Mouse (Mus musculus) intestine, embryonic 15.5 days (tissue): ENCODE measurements around the gene Trim44. TPM values are rescaled to one million over a fixed set of nuclear protein-coding genes. Genes with fewer than 3 reads are reported as not detected.

Source experiments
- ATAC-seq: fragments of 200-750 bp; cut with Nextera tagmentation; 2 replicates; pipeline ENCODE4 v1.8.0; 2017; ENCODE audit warnings: moderate TSS enrichment, moderate library complexity
- H3K27ac ChIP-seq: fragments of 300-500 bp; sonication (generic); 2 replicates; pipeline ENCODE4 v1.5.1; 2015; ENCODE audit warnings: mild to moderate bottlenecking, inconsistent platforms
- H3K27me3 ChIP-seq: fragments of 300-500 bp; sonication (generic); replicated peaks from 2 replicates; pipeline ENCODE4 v1.6.1; 2015; ENCODE audit warnings: inconsistent platforms
- H3K36me3 ChIP-seq: fragments of 300-500 bp; sonication (generic); 2 replicates; pipeline ENCODE4 v1.6.1; 2015; ENCODE audit warnings: inconsistent platforms
- H3K4me1 ChIP-seq: fragments of 300-500 bp; sonication (generic); replicated peaks from 2 replicates; pipeline ENCODE4 v1.6.1; 2015; ENCODE audit warnings: inconsistent platforms
- H3K4me2 ChIP-seq: fragments of 300-500 bp; sonication (generic); replicated peaks from 2 replicates; pipeline ENCODE4 v1.6.1; 2015; ENCODE audit warnings: mild to moderate bottlenecking, inconsistent platforms
- H3K4me3 ChIP-seq: fragments of 300-500 bp; sonication (generic); replicated peaks from 2 replicates; pipeline ENCODE4 v1.5.1; 2015; ENCODE audit warnings: inconsistent platforms
- H3K9ac ChIP-seq: fragments of 300-500 bp; sonication (generic); 2 replicates; pipeline ENCODE4 v1.6.1; 2015; ENCODE audit warnings: inconsistent platforms
- H3K9me3 ChIP-seq: fragments of 300-500 bp; sonication (generic); 2 replicates; pipeline ENCODE4 v1.6.1; 2016; ENCODE audit warnings: inconsistent platforms
- WGBS: fragments of 180-500 bp; shearing (Covaris S2); methylation state at CpG from one replicate; pipeline ENCODE4 v1.1.7; 2015; 5-methylcytosine and 5-hydroxymethylcytosine counted together
- polyA plus RNA-seq: library from polyadenylated mRNA; unstranded; fragments of >200 nt; fragmentation: Nextera tagmentation; extraction: Ambion mirVana; gene quantifications from 2 replicates; pipeline ENCODE4 v1.2.1, GENCODE M21; 2015

Gene Trim44
- polyA plus RNA-seq, 1 experiment from 2014 or later, result 25.5 TPM

GRCm38 (mm10) chr2:102400605-102401351 lies 6.8 kb downstream of the Trim44 start:
- Histone ChIP-seq H3K27ac (peak overlapping the region; percentile 97), H3K4me1 (0 out of 2 replicates have a peak, but pooled peaks cover 8% of the 10 kb centered on the region), H3K36me3 (no peaks in the 10 kb centered on the region), H3K27me3 (no peaks in the 10 kb centered on the region), H3K9me3 (no peaks in the 10 kb centered on the region), H3K4me3 (peak overlapping the region; percentile 75), H3K4me2 (peak overlapping the region; percentile 90), H3K9ac (peak overlapping the region; percentile 88)
- peak; percentile 96 for ATAC-seq
- under 1% methylated on average over 84 of the region's 94 CpGs for WGBS

- Histone ChIP-seq H3K9ac (peak overlapping the region; percentile 88), H3K4me1 (0 out of 2 replicates have a peak, but pooled peaks cover 8% of the 10 kb centered on the region), H3K27me3 (no peaks in the 10 kb centered on the region), H3K4me3 (peak overlapping the region; percentile 75), H3K4me2 (peak overlapping the region; percentile 90), H3K9me3 (no peaks in the 10 kb centered on the region), H3K36me3 (no peaks in the 10 kb centered on the region), H3K27ac (peak overlapping the region; percentile 97)
- WGBS, result 35% methylated on average over 48 of the region's 48 CpGs
- ATAC-seq, result no peak
Measured at GRCm38 (mm10) chr2:102399864-102400604, 7.6 kb downstream of the Trim44 start.

GRCm38 (mm10) chr2:102396493-102396892 lies 11.1 kb downstream of the Trim44 start:
- Histone ChIP-seq H3K4me3 (no peak overlapping the region), H3K27ac (no peak overlapping the region), H3K9ac (no peak overlapping the region), H3K27me3 (no peaks in the 10 kb centered on the region), H3K36me3 (no peaks in the 10 kb centered on the region), H3K4me2 (no peak overlapping the region), H3K4me1 (0 out of 2 replicates have a peak, but pooled peaks cover 8% of the 10 kb centered on the region), H3K9me3 (no peaks in the 10 kb centered on the region)
- WGBS, result 63% methylated on average over 1 of the region's 1 CpGs
- ATAC-seq, result no peak

GRCm38 (mm10) chr2:102393457-102393856 lies 14.2 kb downstream of the Trim44 start:
- WGBS, result 75% methylated on average over 1 of the region's 1 CpGs
- H3K9ac ChIP-seq, result no peak overlapping the region
- H3K27ac ChIP-seq, result no peak overlapping the region
- no peaks in the 10 kb centered on the region for H3K4me1 ChIP-seq
- H3K4me2 ChIP-seq, result no peak overlapping the region
- H3K4me3 ChIP-seq, result no peak overlapping the region
- no peaks in the 10 kb centered on the region for H3K9me3 ChIP-seq
- ATAC-seq, result no peak
- H3K36me3 ChIP-seq, result no peaks in the 10 kb centered on the region
- no peaks in the 10 kb centered on the region for H3K27me3 ChIP-seq

GRCm38 (mm10) chr2:102385328-102385902 lies 22.2 kb downstream of the Trim44 start:
- H3K9ac ChIP-seq, result no peak overlapping the region
- H3K4me3 ChIP-seq, result no peak overlapping the region
- H3K4me2 ChIP-seq, result no peak overlapping the region
- H3K4me1 ChIP-seq, result peaks cover 13% of the 10 kb centered on the region
- no peak for ATAC-seq
- no peak overlapping the region for H3K27ac ChIP-seq
- no peaks in the 10 kb centered on the region for H3K36me3 ChIP-seq
- no peaks in the 10 kb centered on the region for H3K9me3 ChIP-seq
- H3K27me3 ChIP-seq, result no peaks in the 10 kb centered on the region

GRCm38 (mm10) chr2:102384496-102384895 lies 23.1 kb downstream of the Trim44 start:
- no peaks in the 10 kb centered on the region for H3K27me3 ChIP-seq
- H3K9ac ChIP-seq, result no peak overlapping the region
- peaks cover 13% of the 10 kb centered on the region for H3K4me1 ChIP-seq
- H3K27ac ChIP-seq, result no peak overlapping the region
- no peak overlapping the region for H3K4me2 ChIP-seq
- H3K4me3 ChIP-seq, result no peak overlapping the region
- H3K36me3 ChIP-seq, result no peaks in the 10 kb centered on the region
- H3K9me3 ChIP-seq, result no peaks in the 10 kb centered on the region
- WGBS, result 23% methylated on average over 1 of the region's 1 CpGs
- no peak for ATAC-seq

- WGBS, result 49% methylated on average over 2 of the region's 2 CpGs
- H3K4me2 ChIP-seq, result no peak overlapping the region
- H3K36me3 ChIP-seq, result no peaks in the 10 kb centered on the region
- peaks cover 13% of the 10 kb centered on the region for H3K4me1 ChIP-seq
- no peaks in the 10 kb centered on the region for H3K9me3 ChIP-seq
- H3K27ac ChIP-seq, result no peak overlapping the region
- no peak overlapping the region for H3K9ac ChIP-seq
- H3K4me3 ChIP-seq, result no peak overlapping the region
- no peaks in the 10 kb centered on the region for H3K27me3 ChIP-seq
- no peak for ATAC-seq
Measured at GRCm38 (mm10) chr2:102384057-102384456, 23.6 kb downstream of the Trim44 start.

GRCm38 (mm10) chr2:102383069-102383834 lies 24.4 kb downstream of the Trim44 start:
- Histone ChIP-seq H3K9me3 (no peaks in the 10 kb centered on the region), H3K36me3 (no peaks in the 10 kb centered on the region), H3K4me2 (no peak overlapping the region), H3K27me3 (no peaks in the 10 kb centered on the region), H3K27ac (no peak overlapping the region), H3K4me3 (no peak overlapping the region), H3K4me1 (peaks cover 13% of the 10 kb centered on the region), H3K9ac (no peak overlapping the region)
- no peak for ATAC-seq
- 63% methylated on average over 3 of the region's 3 CpGs for WGBS

GRCm38 (mm10) chr2:102382519-102382918 lies 25.1 kb downstream of the Trim44 start:
- ATAC-seq, result no peak
- H3K9ac ChIP-seq, result no peak overlapping the region
- no peak overlapping the region for H3K4me2 ChIP-seq
- WGBS, result 73% methylated on average over 3 of the region's 3 CpGs
- peaks cover 13% of the 10 kb centered on the region for H3K4me1 ChIP-seq
- no peaks in the 10 kb centered on the region for H3K9me3 ChIP-seq
- H3K36me3 ChIP-seq, result no peaks in the 10 kb centered on the region
- H3K4me3 ChIP-seq, result no peak overlapping the region
- H3K27ac ChIP-seq, result no peak overlapping the region
- no peaks in the 10 kb centered on the region for H3K27me3 ChIP-seq

GRCm38 (mm10) chr2:102380581-102380980 lies 27.0 kb downstream of the Trim44 start:
- H3K4me3 ChIP-seq, result no peak overlapping the region
- no peak overlapping the region for H3K4me2 ChIP-seq
- no peaks in the 10 kb centered on the region for H3K36me3 ChIP-seq
- no peaks in the 10 kb centered on the region for H3K27me3 ChIP-seq
- no peak overlapping the region for H3K27ac ChIP-seq
- H3K9me3 ChIP-seq, result no peaks in the 10 kb centered on the region
- 85% methylated on average over 2 of the region's 2 CpGs for WGBS
- no peak overlapping the region for H3K9ac ChIP-seq
- H3K4me1 ChIP-seq, result peaks cover 13% of the 10 kb centered on the region
- ATAC-seq, result no peak

- Histone ChIP-seq H3K4me2 (no peak overlapping the region), H3K4me3 (no peak overlapping the region), H3K36me3 (no peaks in the 10 kb centered on the region), H3K9me3 (no peaks in the 10 kb centered on the region), H3K27me3 (no peaks in the 10 kb centered on the region), H3K27ac (no peak overlapping the region), H3K9ac (no peak overlapping the region), H3K4me1 (peaks cover 8% of the 10 kb centered on the region; the same call in 1 of the 2 replicates)
- WGBS, result 76% methylated on average over 1 of the region's 1 CpGs
- ATAC-seq, result no peak
Measured at GRCm38 (mm10) chr2:102378928-102379327, 28.7 kb downstream of the Trim44 start.

- no peak overlapping the region for H3K4me2 ChIP-seq
- peaks cover 4% of the 10 kb centered on the region; the same call in 1 of the 2 replicates for H3K4me1 ChIP-seq
- 90% methylated on average over 1 of the region's 1 CpGs for WGBS
- no peak overlapping the region for H3K4me3 ChIP-seq
- no peak for ATAC-seq
- no peak overlapping the region for H3K9ac ChIP-seq
- H3K9me3 ChIP-seq, result no peaks in the 10 kb centered on the region
- no peak overlapping the region for H3K27ac ChIP-seq
- no peaks in the 10 kb centered on the region for H3K27me3 ChIP-seq
- H3K36me3 ChIP-seq, result no peaks in the 10 kb centered on the region
Measured at GRCm38 (mm10) chr2:102378381-102378780, 29.2 kb downstream of the Trim44 start.
